12 mouse cellular contexts compared by ENCODE assay signal in genomic region chr19:6388006-6388405, GRCm38 (mm10). TPM values are rescaled to one million over a fixed set of nuclear protein-coding genes. Genes with fewer than 3 reads are reported as not detected.
DNase-seq lines count a peak whose midpoint lies in the region; ATAC-seq and TF ChIP-seq lines count a peak whose summit lies in the region.
"Had no signal": no experiment of that assay in that cellular context is flagged by ENCODE, and none has a peak within 500 bp of the region (broad histone marks: within the 10 kb centered on the region; RNA-seq: fewer than 3 reads in every experiment).

No protein-coding gene starts in this region.

- H3K4me3 ChIP-seq in left cerebral cortex, adult 2 months = no peak overlapping the region
- H3K4me3 ChIP-seq in cerebellum, adult 2 months (replicated peaks; ENCODE audit: insufficient read depth, low read depth, low read length) = no peak overlapping the region
- H3K4me3 ChIP-seq in embryonic facial prominence, embryonic 10.5 days = no peak overlapping the region
- H3K4me3 ChIP-seq: embryonic facial prominence, embryonic 13.5 days; lung, embryonic 15.5 days had no signal

- intact Hi-C loops in left cerebral cortex, adult 2 months (cut with DNase I) = no loop called here
- intact Hi-C loops in heart, postnatal 10 days (cut with DNase I) = no loop called here

- no peaks in the 10 kb centered on the region for H3K27me3 ChIP-seq in cerebellum, adult 2 months (ENCODE audit: control insufficient read depth, insufficient read depth, low read length)
- peaks cover 15% of the 10 kb centered on the region for H3K27me3 ChIP-seq in embryonic facial prominence, embryonic 10.5 days (replicated peaks; ENCODE audit: low read depth, poor library complexity, severe bottlenecking)
- H3K27me3 ChIP-seq: lung, embryonic 15.5 days had no signal

- peak; percentile 66 for DNase-seq in cerebellum, adult 11 months
- DNase-seq in left cerebral cortex, adult 2 months (ENCODE audit: extremely low spot score in 1 of 2, low spot score in 2 of 2) = no peak
- DNase-seq in left cerebral cortex, adult 18-20 months (ENCODE audit: low spot score in 2 of 2) = no peak
- peak; percentile 68 to 76 for DNase-seq in cerebellum, adult 2 months
- peak; percentile 66 to 73 for DNase-seq in heart, postnatal 10 days
- no peak for DNase-seq in embryonic facial prominence, embryonic 10.5 days (ENCODE audit: low spot score)
- no peak for DNase-seq in urinary bladder, adult 2 months (ENCODE audit: low spot score)
- DNase-seq: thymus, postnatal 25 days had no signal

- no peaks in the 10 kb centered on the region for H3K36me3 ChIP-seq in embryonic facial prominence, embryonic 10.5 days (replicated peaks)
- H3K36me3 ChIP-seq: embryonic facial prominence, embryonic 13.5 days; lung, embryonic 15.5 days had no signal

- no peak for ATAC-seq in cerebellum, adult (ENCODE audit: insufficient number of reproducible peaks, low FRiP score, low TSS enrichment)
- ATAC-seq: hindbrain, embryonic 16.5 days had no signal

- WGBS in cerebellum, adult 2 months = 19% methylated on average over 13 of the region's 13 CpGs
- 86% methylated on average over 13 of the region's 13 CpGs for WGBS in embryonic facial prominence, embryonic 10.5 days

- peaks cover 50% of the 10 kb centered on the region for H3K4me1 ChIP-seq in cerebellum, adult 2 months (ENCODE audit: control insufficient read depth, insufficient read depth, low read length)
- peaks cover 51% of the 10 kb centered on the region for H3K4me1 ChIP-seq in embryonic facial prominence, embryonic 10.5 days

- TF ChIP-seq CTCF in left cerebral cortex, adult 2 months (IDR thresholded peaks at IDR 0.05) = peak; percentile 10; the same call in 1 of the 2 replicates
- peak; percentile 56 for TF ChIP-seq CTCF in cerebellum, adult 2 months (IDR thresholded peaks at IDR 0.05; ENCODE audit: borderline replicate concordance, insufficient read depth, low read depth, low read length)

- no peak for TF ChIP-seq POLR2A in cerebellum, adult 2 months (IDR thresholded peaks at IDR 0.05; ENCODE audit: borderline replicate concordance, insufficient read depth, low read length)

- no peaks in the 10 kb centered on the region for H3K9me3 ChIP-seq in embryonic facial prominence, embryonic 10.5 days
- H3K9me3 ChIP-seq: embryonic facial prominence, embryonic 13.5 days; lung, embryonic 15.5 days had no signal

- H3K27ac ChIP-seq in left cerebral cortex, adult 2 months = no peak overlapping the region
- no peak overlapping the region for H3K27ac ChIP-seq in cerebellum, adult 2 months (ENCODE audit: insufficient read depth, low read length)
- no peak overlapping the region for H3K27ac ChIP-seq in embryonic facial prominence, embryonic 10.5 days (replicated peaks)
- H3K27ac ChIP-seq: embryonic facial prominence, embryonic 13.5 days; lung, embryonic 15.5 days had no signal

RNA-seq across cellular contexts. Expression of gene Pygm, which starts 3.8 kb away (rescaled TPM):
- total RNA-seq in left cerebral cortex, adult 2 months (2021) = 10 to 100 TPM; 28.4 to 32.7 TPM
- 10 to 100 TPM; 32.6 to 37.9 TPM for total RNA-seq in left cerebral cortex, adult 18-20 months (2021)
- 90.1 and 101 TPM in 2 replicates for polyA plus RNA-seq in cerebellum, adult 2 months (2012; rRNA removed)
- 100 to 1,000 TPM; 622 to 693 TPM for total RNA-seq in heart, postnatal 10 days (2021)
- polyA plus RNA-seq in embryonic facial prominence, embryonic 10.5 days (2016; fragmentation: Nextera tagmentation; extraction: Ambion mirVana) = 1.1 and 2.2 TPM in 2 replicates
- polyA plus RNA-seq in urinary bladder, adult 2 months (2012; rRNA removed) = 34.8 and 47.2 TPM in 2 replicates

RNA-seq across cellular contexts. Expression of gene Rasgrp2, which starts 11.1 kb away (rescaled TPM):
- 10 to 100 TPM; 61.1 to 72.2 TPM for total RNA-seq in left cerebral cortex, adult 2 months (2021)
- 10 to 100 TPM; 68.2 to 84.7 TPM for total RNA-seq in left cerebral cortex, adult 18-20 months (2021)
- polyA plus RNA-seq in cerebellum, adult 2 months (2012; rRNA removed) = 78.5 and 90.1 TPM in 2 replicates
- 10 to 100 TPM; 50.7 to 60.2 TPM for total RNA-seq in heart, postnatal 10 days (2021)
- 14.2 and 18.6 TPM in 2 replicates for polyA plus RNA-seq in embryonic facial prominence, embryonic 10.5 days (2016; fragmentation: Nextera tagmentation; extraction: Ambion mirVana)
- polyA plus RNA-seq in urinary bladder, adult 2 months (2012; rRNA removed) = 106 and 109 TPM in 2 replicates

RNA-seq across cellular contexts. Expression of gene Sf1, which starts 24.5 kb away (rescaled TPM):
- total RNA-seq in left cerebral cortex, adult 2 months (2021) = 100 to 1,000 TPM; 208 to 212 TPM
- total RNA-seq in left cerebral cortex, adult 18-20 months (2021) = 100 to 1,000 TPM; 188 to 211 TPM
- polyA plus RNA-seq in cerebellum, adult 2 months (2012; rRNA removed) = 175 and 196 TPM in 2 replicates
- total RNA-seq in heart, postnatal 10 days (2021) = 100 to 1,000 TPM; 118 to 143 TPM
- 185 and 205 TPM in 2 replicates for polyA plus RNA-seq in embryonic facial prominence, embryonic 10.5 days (2016; fragmentation: Nextera tagmentation; extraction: Ambion mirVana)
- 89.7 and 158 TPM in 2 replicates for polyA plus RNA-seq in urinary bladder, adult 2 months (2012; rRNA removed)

RNA-seq across cellular contexts. Expression of gene Nrxn2, which starts 30.5 kb away (rescaled TPM):
- total RNA-seq in left cerebral cortex, adult 2 months (2021) = 100 to 1,000 TPM; 618 to 620 TPM
- 100 to 1,000 TPM; 549 to 568 TPM for total RNA-seq in left cerebral cortex, adult 18-20 months (2021)
- 420 and 504 TPM in 2 replicates for polyA plus RNA-seq in cerebellum, adult 2 months (2012; rRNA removed)
- 1 to 10 TPM; 4.4 to 5.5 TPM for total RNA-seq in heart, postnatal 10 days (2021)
- 1.9 TPM in 2 replicates for polyA plus RNA-seq in embryonic facial prominence, embryonic 10.5 days (2016; fragmentation: Nextera tagmentation; extraction: Ambion mirVana)
- 1.3 and 1.5 TPM in 2 replicates for polyA plus RNA-seq in urinary bladder, adult 2 months (2012; rRNA removed)

RNA-seq across cellular contexts. Expression of gene Map4k2, which starts 47.1 kb away (rescaled TPM):
- 100 to 1,000 TPM in 1 of 2 experiments, 10 to 100 TPM in 1; 94.9 to 108 TPM for total RNA-seq in left cerebral cortex, adult 2 months (2021)
- total RNA-seq in left cerebral cortex, adult 18-20 months (2021) = 100 to 1,000 TPM in 1 of 2 experiments, 10 to 100 TPM in 1; 92.9 to 100 TPM
- 317 and 326 TPM in 2 replicates for polyA plus RNA-seq in cerebellum, adult 2 months (2012; rRNA removed)
- 10 to 100 TPM; 52.3 to 52.4 TPM for total RNA-seq in heart, postnatal 10 days (2021)
- polyA plus RNA-seq in embryonic facial prominence, embryonic 10.5 days (2016; fragmentation: Nextera tagmentation; extraction: Ambion mirVana) = 11.0 and 14.0 TPM in 2 replicates
- polyA plus RNA-seq in urinary bladder, adult 2 months (2012; rRNA removed) = 63.7 and 88.3 TPM in 2 replicates

Comparison
In these comparisons a context has a peak if more than half of its experiments do, and no peak if none do; other contexts are left out.
1. DNase-seq: peak in cerebellum, adult 11 months (single experiment), cerebellum, adult 2 months (2 of 2) and heart, postnatal 10 days (2 of 2); none in left cerebral cortex, adult 2 months (0 of 2), left cerebral cortex, adult 18-20 months (0 of 2), embryonic facial prominence, embryonic 10.5 days (single experiment) and urinary bladder, adult 2 months (single experiment).
2. RNA of gene Pygm, which starts 3.8 kb away (total RNA-seq): 622 to 693 TPM in heart, postnatal 10 days; 32.6 to 37.9 TPM in left cerebral cortex, adult 18-20 months and 28.4 to 32.7 TPM in left cerebral cortex, adult 2 months; every median in the first group is over 10 times any median in the second.